Mouse (Mus musculus) kidney, adult 2 months (tissue): Measurements from ENCODE around the gene Cldn13.

Source experiments
- CTCF ChIP-seq: fragments of 200-500 bp; conservative IDR thresholded peaks from 2 replicates; pipeline ENCODE4 v1.5.1; 2011; ENCODE audit warnings: low read depth, mild to moderate bottlenecking, control low read depth, low read length, moderate library complexity, mixed read lengths; ENCODE audit not compliant: insufficient read depth, insufficient read length
- POLR2A ChIP-seq: fragments of 200-500 bp; IDR thresholded peaks from one replicate; pipeline ENCODE4 v1.6.1; 2011; ENCODE audit warnings: low read depth, low read length, control low read depth

DNA sequence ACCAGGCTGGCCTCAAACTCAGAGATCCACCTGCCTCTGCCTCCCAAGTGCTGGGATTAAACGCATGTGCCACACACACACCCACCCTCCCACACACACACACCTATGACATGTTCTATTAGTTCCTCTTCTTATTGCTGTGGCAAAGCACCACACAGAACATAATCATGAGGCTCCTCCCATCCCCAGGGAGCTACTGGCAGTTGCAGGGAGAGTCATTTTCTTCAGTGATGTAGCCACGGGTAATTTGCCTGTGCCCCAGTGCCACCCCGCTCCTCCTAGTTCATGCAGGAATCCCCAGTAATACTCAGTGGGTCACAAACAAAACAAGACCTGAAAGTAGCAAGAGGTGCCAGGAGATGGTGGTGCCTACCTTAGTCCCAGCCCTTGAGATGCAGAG is 19.3 kb upstream of the Cldn13 start:
- TF ChIP-seq CTCF (no peak), POLR2A (no peak)
